Mouse (Mus musculus) lung, adult 2 months (tissue): ENCODE results near the gene Vmn1r205.
"Not testable (repeated sequence)": the region's sequence is repeated elsewhere in the genome, so short reads cannot be mapped to it uniquely, and the experiment has no call there.

Experiments
- CTCF ChIP-seq: fragments of 200-500 bp; IDR thresholded peaks from 2 replicates; pipeline ENCODE4 v1.5.1; 2011; ENCODE audit warnings: mild to moderate bottlenecking, low read length, control low read depth; ENCODE audit not compliant: insufficient read depth
- POLR2A ChIP-seq: fragments of 200-500 bp; IDR thresholded peaks from 2 replicates; pipeline ENCODE4 v1.6.1; 2011; ENCODE audit warnings: low read depth, mild to moderate bottlenecking, control low read depth, low read length, borderline replicate concordance; ENCODE audit errors: extremely low read depth

GRCm38 (mm10) chr13:22552898-22553297 lies 39.9 kb downstream of the Vmn1r205 start, which contains the start of gene Vmn1r204:
- not testable (repeated sequence) for TF ChIP-seq POLR2A, CTCF
